Mouse (Mus musculus) heart, embryonic 12.5 days (tissue): ENCODE data around the gene Myrip. TPM values are rescaled to one million over a fixed set of nuclear protein-coding genes. Genes with fewer than 3 reads are reported as not detected.

ENCODE experiments used
- ATAC-seq: fragments of 200-750 bp; cut with Nextera tagmentation; 2 replicates; pipeline ENCODE4 v1.8.0; 2017; ENCODE audit warnings: moderate TSS enrichment, moderate library complexity; ENCODE audit not compliant: insufficient number of reproducible peaks, low FRiP score
- H3K27ac ChIP-seq: fragments of 300-500 bp; sonication (generic); 2 replicates; pipeline ENCODE4 v1.5.1; 2016; ENCODE audit warnings: mild to moderate bottlenecking, moderate library complexity; ENCODE audit not compliant: poor library complexity, severe bottlenecking
- H3K27me3 ChIP-seq: fragments of 300-500 bp; sonication (generic); replicated peaks from 2 replicates; pipeline ENCODE4 v1.6.1; 2016; ENCODE audit warnings: mild to moderate bottlenecking, moderate library complexity
- H3K36me3 ChIP-seq: fragments of 300-500 bp; sonication (generic); 2 replicates; pipeline ENCODE4 v1.6.1; 2016; ENCODE audit warnings: mild to moderate bottlenecking, moderate library complexity
- H3K4me1 ChIP-seq: fragments of 300-500 bp; sonication (generic); replicated peaks from 2 replicates; pipeline ENCODE4 v1.6.1; 2016; ENCODE audit warnings: mild to moderate bottlenecking
- H3K4me2 ChIP-seq: fragments of 300-500 bp; sonication (generic); 2 replicates; pipeline ENCODE4 v1.6.1; 2016; ENCODE audit warnings: mild to moderate bottlenecking, moderate library complexity
- H3K4me3 ChIP-seq: fragments of 300-500 bp; sonication (generic); 2 replicates; pipeline ENCODE4 v1.5.1; 2016; ENCODE audit warnings: mild to moderate bottlenecking
- H3K9ac ChIP-seq: fragments of 300-500 bp; sonication (generic); 2 replicates; pipeline ENCODE4 v1.6.1; 2016; ENCODE audit warnings: mild to moderate bottlenecking, moderate library complexity
- H3K9me3 ChIP-seq: fragments of 300-500 bp; sonication (generic); replicated peaks from 2 replicates; pipeline ENCODE4 v1.6.1; 2016; ENCODE audit warnings: mild to moderate bottlenecking, moderate library complexity
- WGBS: fragments of 180-500 bp; shearing (Covaris S2); methylation state at CpG from one replicate; pipeline ENCODE4 v1.1.7; 2016; 5-methylcytosine and 5-hydroxymethylcytosine counted together
- polyA plus RNA-seq: library from polyadenylated mRNA; unstranded; fragments of >200 nt; fragmentation: Nextera tagmentation; extraction: Ambion mirVana; gene quantifications from 2 replicates; pipeline ENCODE4 v1.2.1, GENCODE M21; 2016

Myrip gene
- polyA plus RNA-seq, 1 experiment from 2014 or later = 1.1 TPM

- no peak for ATAC-seq
- Histone ChIP-seq H3K4me1 (0 out of 2 replicates have a peak, but pooled peaks cover 8% of the 10 kb centered on the region), H3K9me3 (no peaks in the 10 kb centered on the region), H3K27me3 (peaks cover 4% of the 10 kb centered on the region), H3K9ac (no peak overlapping the region), H3K27ac (no peak overlapping the region), H3K4me2 (no peak overlapping the region), H3K36me3 (no peaks in the 10 kb centered on the region), H3K4me3 (no peak overlapping the region)
- 73% methylated on average over 7 of the region's 7 CpGs for WGBS
Measured at GRCm38 (mm10) chr9:120424567-120424966, 123.3 kb downstream of the Myrip start.

- WGBS = 32% methylated on average over 5 of the region's 5 CpGs
- peaks cover 4% of the 10 kb centered on the region for H3K27me3 ChIP-seq
- H3K27ac ChIP-seq = no peak overlapping the region
- H3K9ac ChIP-seq = no peak overlapping the region
- H3K36me3 ChIP-seq = no peaks in the 10 kb centered on the region
- H3K4me1 ChIP-seq = 0 out of 2 replicates have a peak, but pooled peaks cover 8% of the 10 kb centered on the region
- no peak for ATAC-seq
- H3K4me3 ChIP-seq = no peak overlapping the region
- H3K4me2 ChIP-seq = no peak overlapping the region
- H3K9me3 ChIP-seq = no peaks in the 10 kb centered on the region
Measured at GRCm38 (mm10) chr9:120425768-120426167, 124.5 kb downstream of the Myrip start.

DNA sequence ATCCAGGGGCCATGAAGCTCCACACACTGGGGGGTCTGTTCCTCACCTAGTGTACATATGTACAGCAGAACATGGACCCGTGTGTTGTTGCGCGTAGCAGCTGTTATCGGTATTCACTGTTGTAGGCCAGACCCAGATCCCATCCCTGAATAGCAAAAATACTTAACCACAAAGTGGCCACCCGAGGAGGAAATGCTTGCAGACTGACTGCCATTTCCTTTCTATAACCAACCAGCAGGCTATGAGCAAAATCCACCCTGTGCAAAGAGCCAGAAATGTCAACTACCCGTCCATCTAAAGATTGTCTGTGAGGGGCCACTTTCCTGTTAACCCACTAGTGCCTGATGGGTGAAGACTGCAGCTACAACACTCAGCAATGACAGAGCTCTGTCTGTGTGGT lies 126.9 kb downstream of the Myrip start:
- Histone ChIP-seq H3K36me3 (no peaks in the 10 kb centered on the region), H3K9me3 (no peaks in the 10 kb centered on the region), H3K4me3 (no peak overlapping the region), H3K27ac (no peak overlapping the region), H3K9ac (no peak overlapping the region), H3K4me1 (0 out of 2 replicates have a peak, but pooled peaks cover 8% of the 10 kb centered on the region), H3K27me3 (peaks cover 6% of the 10 kb centered on the region), H3K4me2 (no peak overlapping the region)
- WGBS = 57% methylated on average over 6 of the region's 6 CpGs
- no peak for ATAC-seq

DNA sequence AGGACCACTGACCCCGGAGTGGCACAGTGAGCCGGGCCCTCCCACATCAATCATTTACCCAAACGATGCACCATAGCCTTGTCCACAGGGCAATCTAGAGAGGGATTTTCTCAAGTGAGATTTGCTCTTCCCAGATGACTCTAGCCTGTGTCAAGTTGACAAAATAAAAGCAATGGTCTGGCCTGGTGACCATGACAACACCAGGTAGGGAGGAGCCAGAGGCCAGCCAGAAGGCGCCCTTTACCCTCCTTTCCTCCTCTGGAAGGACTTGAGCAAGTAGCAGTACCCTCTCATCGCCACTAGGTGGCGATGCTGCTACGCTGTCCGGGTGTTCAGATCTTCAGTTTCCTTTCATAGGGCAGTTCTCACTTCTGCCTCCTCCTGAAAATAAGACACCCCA lies 132.4 kb downstream of the Myrip start:
- ATAC-seq = no peak
- Histone ChIP-seq H3K9ac (no peak overlapping the region), H3K27ac (no peak overlapping the region)

GRCm38 (mm10) chr9:120435841-120436240 lies 134.5 kb downstream of the Myrip start:
- Histone ChIP-seq H3K4me3 (no peak overlapping the region), H3K27me3 (peaks cover 2% of the 10 kb centered on the region; the same call in 1 of the 2 replicates), H3K4me2 (no peak overlapping the region), H3K36me3 (no peaks in the 10 kb centered on the region), H3K9me3 (peaks cover 3% of the 10 kb centered on the region; the same call in 1 of the 2 replicates), H3K27ac (no peak overlapping the region), H3K9ac (no peak overlapping the region), H3K4me1 (no peaks in the 10 kb centered on the region)
- no peak for ATAC-seq
- WGBS = 52% methylated on average over 8 of the region's 8 CpGs

More for the DNA sequence above, 132.4 kb downstream of the Myrip start:
- Histone ChIP-seq H3K4me2 (no peak overlapping the region), H3K9me3 (peaks cover 3% of the 10 kb centered on the region; the same call in 1 of the 2 replicates), H3K36me3 (no peaks in the 10 kb centered on the region), H3K27me3 (peaks cover 2% of the 10 kb centered on the region; the same call in 1 of the 2 replicates), H3K4me3 (no peak overlapping the region), H3K4me1 (no peaks in the 10 kb centered on the region)
- 31% methylated on average over 8 of the region's 8 CpGs for WGBS

DNA sequence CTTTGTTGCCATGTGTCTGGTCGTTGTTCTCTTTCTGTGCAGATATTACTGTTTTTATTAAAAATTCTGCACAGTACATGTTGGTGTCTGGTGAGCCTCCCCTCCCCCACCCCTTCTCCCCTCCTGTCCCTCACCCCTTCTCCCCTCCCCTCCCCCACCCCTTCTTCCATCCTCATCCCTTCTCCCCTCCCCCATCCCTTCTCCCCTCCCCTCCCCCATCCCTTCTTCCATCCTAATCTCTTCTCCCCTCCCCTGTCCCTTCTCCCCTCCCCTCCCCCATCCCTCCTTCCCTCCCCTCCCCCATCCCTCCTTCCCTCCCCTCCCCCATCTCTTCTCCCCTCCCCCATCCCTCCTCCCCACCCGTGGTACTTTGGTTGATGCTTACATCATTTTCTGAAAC lies 135.5 kb downstream of the Myrip start:
- 68% methylated on average over 2 of the region's 2 CpGs for WGBS
- no peaks in the 10 kb centered on the region for H3K4me1 ChIP-seq

GRCm38 (mm10) chr9:120437266-120437876 lies 136.1 kb downstream of the Myrip start:
- Histone ChIP-seq H3K9ac (no peak overlapping the region), H3K4me3 (no peak overlapping the region), H3K4me2 (no peak overlapping the region), H3K36me3 (no peaks in the 10 kb centered on the region), H3K9me3 (peaks cover 3% of the 10 kb centered on the region; the same call in 1 of the 2 replicates), H3K27ac (no peak overlapping the region), H3K27me3 (peaks cover 2% of the 10 kb centered on the region; the same call in 1 of the 2 replicates), H3K4me1 (no peaks in the 10 kb centered on the region)
- no peak for ATAC-seq
- 71% methylated on average over 6 of the region's 6 CpGs for WGBS

More for the DNA sequence above, 135.5 kb downstream of the Myrip start:
- Histone ChIP-seq H3K4me3 (no peak overlapping the region), H3K4me2 (no peak overlapping the region), H3K36me3 (no peaks in the 10 kb centered on the region), H3K27me3 (peaks cover 2% of the 10 kb centered on the region; the same call in 1 of the 2 replicates), H3K9me3 (peaks cover 3% of the 10 kb centered on the region; the same call in 1 of the 2 replicates), H3K9ac (no peak overlapping the region), H3K27ac (no peak overlapping the region)
- no peak for ATAC-seq

GRCm38 (mm10) chr9:120438350-120438749 lies 137.0 kb downstream of the Myrip start:
- no peaks in the 10 kb centered on the region for H3K36me3 ChIP-seq
- no peaks in the 10 kb centered on the region for H3K4me1 ChIP-seq
- H3K4me2 ChIP-seq = no peak overlapping the region
- no peak overlapping the region for H3K4me3 ChIP-seq
- ATAC-seq = no peak
- no peak overlapping the region for H3K27ac ChIP-seq
- H3K27me3 ChIP-seq = no peaks in the 10 kb centered on the region
- no peak overlapping the region for H3K9ac ChIP-seq
- 94% methylated on average over 1 of the region's 1 CpGs for WGBS
- H3K9me3 ChIP-seq = peaks cover 3% of the 10 kb centered on the region; the same call in 1 of the 2 replicates

GRCm38 (mm10) chr9:120438781-120439180 lies 137.5 kb downstream of the Myrip start:
- Histone ChIP-seq H3K9me3 (peaks cover 3% of the 10 kb centered on the region; the same call in 1 of the 2 replicates), H3K36me3 (no peaks in the 10 kb centered on the region), H3K27ac (no peak overlapping the region), H3K9ac (no peak overlapping the region), H3K4me3 (no peak overlapping the region), H3K27me3 (no peaks in the 10 kb centered on the region), H3K4me2 (no peak overlapping the region), H3K4me1 (no peaks in the 10 kb centered on the region)
- ATAC-seq = no peak
- WGBS = 68% methylated on average over 1 of the region's 1 CpGs

- Histone ChIP-seq H3K4me2 (no peak overlapping the region), H3K36me3 (no peaks in the 10 kb centered on the region), H3K27me3 (no peaks in the 10 kb centered on the region), H3K9ac (no peak overlapping the region), H3K27ac (no peak overlapping the region), H3K4me1 (no peaks in the 10 kb centered on the region), H3K9me3 (no peaks in the 10 kb centered on the region), H3K4me3 (no peak overlapping the region)
- no peak for ATAC-seq
- 72% methylated on average over 9 of the region's 9 CpGs for WGBS
Measured at GRCm38 (mm10) chr9:120444642-120445041, 143.3 kb downstream of the Myrip start.

GRCm38 (mm10) chr9:120449696-120450329 lies 148.5 kb downstream of the Myrip start:
- H3K4me1 ChIP-seq = no peaks in the 10 kb centered on the region
- no peak for ATAC-seq
- H3K36me3 ChIP-seq = no peaks in the 10 kb centered on the region
- H3K9ac ChIP-seq = no peak overlapping the region
- H3K4me2 ChIP-seq = no peak overlapping the region
- H3K9me3 ChIP-seq = no peaks in the 10 kb centered on the region
- H3K4me3 ChIP-seq = no peak overlapping the region
- no peaks in the 10 kb centered on the region for H3K27me3 ChIP-seq
- WGBS = 84% methylated on average over 6 of the region's 6 CpGs
- H3K27ac ChIP-seq = no peak overlapping the region
